Mouse (Mus musculus) spleen, adult 2 months (tissue): Measurements from ENCODE around the gene Aadacl4. TPM values are rescaled to one million over a fixed set of nuclear protein-coding genes. Genes with fewer than 3 reads are reported as not detected.
"Not testable (repeated sequence)": the region's sequence is repeated elsewhere in the genome, so short reads cannot be mapped to it uniquely, and the experiment has no call there.

ENCODE experiments used
- DNase-seq, 2 experiments: peaks; one replicate each; pipeline versions ENCODE4 v3.0.0 to v3.0.0-alpha.2; 2012 to 2021; ENCODE audit warnings: low spot score in 2 of 2, low read depth in 1 of 2
- H3K27ac ChIP-seq: fragments of 200-500 bp; 2 replicates; pipeline ENCODE4 v1.5.1; 2012; ENCODE audit warnings: low read length, inconsistent platforms; ENCODE audit not compliant: insufficient read depth
- H3K27me3 ChIP-seq: fragments of 200-500 bp; 2 replicates; pipeline ENCODE4 v1.6.1; 2012; ENCODE audit warnings: mild to moderate bottlenecking, moderate library complexity, low read length, inconsistent platforms; ENCODE audit not compliant: control insufficient read depth, insufficient read depth
- H3K36me3 ChIP-seq: fragments of 200-500 bp; 2 replicates; pipeline ENCODE4 v1.6.1; 2012; ENCODE audit warnings: mild to moderate bottlenecking, low read length, inconsistent platforms; ENCODE audit not compliant: control insufficient read depth, insufficient read depth
- H3K4me1 ChIP-seq: fragments of 200-500 bp; 2 replicates; pipeline ENCODE4 v1.6.1; 2011; ENCODE audit warnings: inconsistent platforms; ENCODE audit not compliant: control insufficient read depth, insufficient read depth, insufficient read length
- H3K4me3 ChIP-seq: fragments of 200-500 bp; 2 replicates; pipeline ENCODE4 v1.5.1; 2011; ENCODE audit warnings: mild to moderate bottlenecking, inconsistent platforms; ENCODE audit not compliant: insufficient read depth, insufficient read length; ENCODE audit errors: extremely low read depth
- CTCF ChIP-seq: fragments of 200-500 bp; IDR thresholded peaks from 2 replicates; pipeline ENCODE4 v1.5.1; 2011; ENCODE audit warnings: mild to moderate bottlenecking, inconsistent platforms; ENCODE audit not compliant: insufficient read depth, insufficient read length, insufficient replicate concordance; ENCODE audit errors: extremely low read depth
- POLR2A ChIP-seq: fragments of 200-500 bp; IDR thresholded peaks from 2 replicates; pipeline ENCODE4 v1.6.1; 2011; ENCODE audit warnings: low read depth, low read length, inconsistent platforms
- WGBS: fragments of 180-500 bp; shearing (Covaris S2); methylation state at CpG from one replicate; pipeline ENCODE4 v1.1.7; 2018; 5-methylcytosine and 5-hydroxymethylcytosine counted together
- polyA plus RNA-seq: library from polyadenylated mRNA; depleted of rRNA; stranded (reverse); fragments of >200 nt; gene quantifications from 2 replicates; pipeline ENCODE4 v1.2.3, GENCODE M21; 2012; rRNA removed

Aadacl4 gene
- polyA plus RNA-seq = not detected in 2 replicates

- DNase-seq = no peak
- no peak for TF ChIP-seq POLR2A
- TF ChIP-seq CTCF = no peak
- 67% methylated on average over 1 of the region's 1 CpGs for WGBS
- H3K27ac ChIP-seq = no peak within 1 kb of the TSS
- H3K36me3 ChIP-seq = no peaks in the 10 kb centered on the region
- no peaks in the 10 kb centered on the region for H3K27me3 ChIP-seq
- no peak within 1 kb of the TSS for H3K4me3 ChIP-seq
- H3K4me1 ChIP-seq = no peaks in the 10 kb centered on the region
Measured at GRCm38 (mm10) chr4:144613407-144613806, at the start of gene Aadacl4. Gene Aadacl4 (plus strand): TSS chr4:144613707.

- 88% methylated on average over 1 of the region's 1 CpGs for WGBS
- no peaks in the 10 kb centered on the region for H3K36me3 ChIP-seq
- no peak for TF ChIP-seq CTCF
- TF ChIP-seq POLR2A = no peak
- H3K4me1 ChIP-seq = no peaks in the 10 kb centered on the region
- no peaks in the 10 kb centered on the region for H3K27me3 ChIP-seq
- no peak within 1 kb of the TSS for H3K27ac ChIP-seq
- H3K4me3 ChIP-seq = no peak within 1 kb of the TSS
- no peak for DNase-seq
Measured at GRCm38 (mm10) chr4:144565034-144565433, 48.5 kb upstream of the Aadacl4 start, which contains the start of gene Gm13124. Gene Gm13124 (minus strand): TSS chr4:144565134.

DNA sequence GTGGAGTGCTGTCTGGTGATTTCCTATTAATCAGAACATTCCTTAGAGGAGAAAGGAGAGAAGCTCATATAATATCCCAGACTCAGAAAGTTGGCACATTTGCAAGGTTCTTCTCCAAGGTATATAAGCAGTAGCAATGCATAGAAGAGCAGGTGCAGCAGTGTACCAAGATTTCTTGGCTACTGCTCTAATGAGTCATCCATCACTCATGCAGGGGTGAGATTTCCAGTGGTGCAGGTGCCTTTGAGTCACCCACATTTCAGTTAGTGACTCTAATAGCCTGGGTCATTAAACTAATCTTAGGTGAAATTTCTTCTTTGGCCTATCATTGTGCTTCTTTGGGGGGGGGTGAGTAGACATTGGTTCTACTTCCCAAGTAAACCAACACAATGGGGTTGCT, 45.8 kb upstream of the Aadacl4 start:
- no peak overlapping the region for H3K27ac ChIP-seq
- no peak overlapping the region for H3K4me3 ChIP-seq
- H3K36me3 ChIP-seq = no peaks in the 10 kb centered on the region
- no peak for TF ChIP-seq POLR2A
- TF ChIP-seq CTCF = no peak
- no peaks in the 10 kb centered on the region for H3K27me3 ChIP-seq
- no peaks in the 10 kb centered on the region for H3K4me1 ChIP-seq
- no peak for DNase-seq

- 84% methylated on average over 12 of the region's 16 CpGs for WGBS
- not testable (repeated sequence) for DNase-seq, H3K27ac ChIP-seq, H3K27me3 ChIP-seq, H3K4me1 ChIP-seq, H3K36me3 ChIP-seq, H3K4me3 ChIP-seq
Measured at GRCm38 (mm10) chr4:144586207-144586606, 27.3 kb upstream of the Aadacl4 start.

GRCm38 (mm10) chr4:144592790-144593189, 20.7 kb upstream of the Aadacl4 start:
- H3K27me3 ChIP-seq = no peaks in the 10 kb centered on the region
- H3K4me1 ChIP-seq = no peaks in the 10 kb centered on the region
- no peak overlapping the region for H3K27ac ChIP-seq
- TF ChIP-seq POLR2A (no peak), CTCF (no peak)
- DNase-seq = no peak
- no peak overlapping the region for H3K4me3 ChIP-seq
- H3K36me3 ChIP-seq = no peaks in the 10 kb centered on the region

- H3K4me1 ChIP-seq = no peaks in the 10 kb centered on the region
- no peak for DNase-seq
- no peaks in the 10 kb centered on the region for H3K36me3 ChIP-seq
- TF ChIP-seq POLR2A (no peak), CTCF (no peak)
- no peak overlapping the region for H3K27ac ChIP-seq
- 53% methylated on average over 1 of the region's 1 CpGs for WGBS
- H3K27me3 ChIP-seq = no peaks in the 10 kb centered on the region
- H3K4me3 ChIP-seq = no peak overlapping the region
Measured at GRCm38 (mm10) chr4:144614586-144614985, 1.1 kb downstream of the Aadacl4 start.

GRCm38 (mm10) chr4:144638263-144638662, 24.8 kb downstream of the Aadacl4 start:
- Histone ChIP-seq H3K4me3 (no peak overlapping the region), H3K27ac (no peak overlapping the region), H3K4me1 (no peaks in the 10 kb centered on the region), H3K36me3 (no peaks in the 10 kb centered on the region), H3K27me3 (no peaks in the 10 kb centered on the region)
- DNase-seq = no peak
- no peak for TF ChIP-seq CTCF
- no peak for TF ChIP-seq POLR2A

Other genes with a start within 250 kb of the Aadacl4 start
- not detected in 2 replicates for gene Pramef20, start 235.8 kb upstream of the Aadacl4 start, polyA plus RNA-seq
- gene Pramef12, start 205.2 kb upstream of the Aadacl4 start, polyA plus RNA-seq = not detected in 2 replicates
- not detected in 2 replicates for gene 1700012P22Rik, start 174.9 kb upstream of the Aadacl4 start, polyA plus RNA-seq
- gene Gm9944, start 160.4 kb upstream of the Aadacl4 start, polyA plus RNA-seq = not detected in 2 replicates
- gene Aadacl3, start 150.0 kb upstream of the Aadacl4 start, polyA plus RNA-seq = not detected in 2 replicates
- gene 9430007A20Rik, start 93.9 kb upstream of the Aadacl4 start, polyA plus RNA-seq = not detected in 2 replicates
- not detected in 2 replicates for gene Gm13124, start 48.6 kb upstream of the Aadacl4 start, polyA plus RNA-seq
- not detected in 2 replicates for gene Gm436, start 72.7 kb downstream of the Aadacl4 start, polyA plus RNA-seq
- gene Gm13178, start 107.7 kb downstream of the Aadacl4 start, polyA plus RNA-seq = not detected in 2 replicates
- not detected in 2 replicates for gene Gm438, start 172.9 kb downstream of the Aadacl4 start, polyA plus RNA-seq